Comparison of ENCODE assay signal across 9 mouse cellular contexts in genomic region chr9:98956591-98957381, GRCm38 (mm10). TPM values are rescaled to one million over a fixed set of nuclear protein-coding genes. Genes with fewer than 3 reads are reported as not detected.
DNase-seq lines count a peak whose midpoint lies in the region; ATAC-seq lines count a peak whose summit lies in the region.
"Had no signal": no experiment of that assay in that cellular context is flagged by ENCODE, and none has a peak within 500 bp of the region (broad histone marks: within the 10 kb centered on the region; RNA-seq: fewer than 3 reads in every experiment).

No protein-coding gene starts in this region.

- H3K4me2 ChIP-seq in forebrain, embryonic 15.5 days (replicated peaks), result peak overlapping the region; percentile 67
- H3K4me2 ChIP-seq in intestine, embryonic 16.5 days (ENCODE audit: low read depth, low read length), result peak overlapping the region; percentile 48
- peak overlapping the region; percentile 62 for H3K4me2 ChIP-seq in midbrain, embryonic 15.5 days

- H3K4me3 ChIP-seq in forebrain, embryonic 15.5 days, result peak overlapping the region; percentile 40
- H3K4me3 ChIP-seq in intestine, embryonic 16.5 days (ENCODE audit: low read length), result peak overlapping the region; percentile 46
- H3K4me3 ChIP-seq in midbrain, embryonic 15.5 days, result peak overlapping the region; percentile 39

- no peak overlapping the region for H3K27ac ChIP-seq in forebrain, embryonic 15.5 days (replicated peaks)
- no peak overlapping the region for H3K27ac ChIP-seq in intestine, embryonic 16.5 days (ENCODE audit: low read length)
- H3K27ac ChIP-seq in midbrain, embryonic 15.5 days, result no peak overlapping the region

- peak; percentile 45 for ATAC-seq in forebrain, embryonic 15.5 days (replicated peaks)
- peak; percentile 49 for ATAC-seq in intestine, embryonic 16.5 days
- 0 out of 2 replicates have a peak, but pooled peaks have one; percentile 13 for ATAC-seq in midbrain, embryonic 15.5 days (replicated peaks)

- peaks cover 34% of the 10 kb centered on the region for H3K4me1 ChIP-seq in forebrain, embryonic 15.5 days
- peaks cover 32% of the 10 kb centered on the region for H3K4me1 ChIP-seq in intestine, embryonic 16.5 days (ENCODE audit: control insufficient read depth, insufficient read depth, low read length)
- peaks cover 38% of the 10 kb centered on the region for H3K4me1 ChIP-seq in midbrain, embryonic 15.5 days

- peaks cover 91% of the 10 kb centered on the region for H3K27me3 ChIP-seq in forebrain, embryonic 15.5 days
- H3K27me3 ChIP-seq in intestine, embryonic 16.5 days (replicated peaks; ENCODE audit: control insufficient read depth, insufficient read depth, low read length), result peaks cover 87% of the 10 kb centered on the region
- H3K27me3 ChIP-seq in midbrain, embryonic 15.5 days (replicated peaks), result peaks cover 72% of the 10 kb centered on the region

- H3K9me3 ChIP-seq in forebrain, embryonic 15.5 days, result no peaks in the 10 kb centered on the region
- no peaks in the 10 kb centered on the region for H3K9me3 ChIP-seq in intestine, embryonic 16.5 days (ENCODE audit: control insufficient read depth, low read length)
- no peaks in the 10 kb centered on the region for H3K9me3 ChIP-seq in midbrain, embryonic 15.5 days

- no peaks in the 10 kb centered on the region for H3K36me3 ChIP-seq in forebrain, embryonic 15.5 days
- H3K36me3 ChIP-seq in intestine, embryonic 16.5 days (ENCODE audit: control insufficient read depth, insufficient read depth, low read length), result no peaks in the 10 kb centered on the region
- no peaks in the 10 kb centered on the region for H3K36me3 ChIP-seq in midbrain, embryonic 15.5 days (replicated peaks)

- WGBS in forebrain, embryonic 15.5 days, result under 1% methylated on average over 80 of the region's 80 CpGs
- under 1% methylated on average over 78 of the region's 80 CpGs for WGBS in intestine, embryonic 16.5 days
- under 1% methylated on average over 79 of the region's 80 CpGs for WGBS in midbrain, embryonic 15.5 days

- H3K9ac ChIP-seq in forebrain, embryonic 15.5 days (replicated peaks), result no peak overlapping the region; the same call in 1 of the 2 replicates
- H3K9ac ChIP-seq in intestine, embryonic 16.5 days (ENCODE audit: low read depth, low read length), result no peak overlapping the region
- H3K9ac ChIP-seq in midbrain, embryonic 15.5 days, result no peak overlapping the region; the same call in 1 of the 2 replicates

- DNase-seq in heart, adult 11 months, result peak; percentile 89
- no peak for DNase-seq in heart, adult 8-10 months (ENCODE audit: low spot score)
- peak; percentile 80 for DNase-seq in ZHBTc4 (ENCODE audit: low read depth, low spot score)
- no peak for DNase-seq in frontal cortex, postnatal 14 days (ENCODE audit: low spot score in 2 of 2)
- no peak for DNase-seq in right cerebral cortex, adult 2 months (ENCODE audit: low spot score in 2 of 2)

RNA-seq across cellular contexts. Expression of gene Foxl2, which starts 1.7 kb away (rescaled TPM):
- not detected for total RNA-seq in heart, adult 8-10 months (2022)
- 0.27 and 0.42 TPM in 2 replicates for polyA plus RNA-seq in forebrain, embryonic 15.5 days (2015; fragmentation: Nextera tagmentation; extraction: Ambion mirVana)
- not detected in 2 replicates for polyA plus RNA-seq in intestine, embryonic 16.5 days (2015; fragmentation: Nextera tagmentation; extraction: Ambion mirVana)
- 0.61 and 0.75 TPM in 2 replicates for polyA plus RNA-seq in midbrain, embryonic 15.5 days (2015; fragmentation: Nextera tagmentation; extraction: Ambion mirVana)
- total RNA-seq: hematopoietic stem cell, adult 5-6 weeks had no signal

RNA-seq across cellular contexts. Expression of gene Faim, which starts 29.4 kb away (rescaled TPM):
- 1 to 10 TPM; 3.8 to 5.6 (median 4.3) TPM for total RNA-seq in heart, adult 8-10 months (2022)
- polyA plus RNA-seq in forebrain, embryonic 15.5 days (2015; fragmentation: Nextera tagmentation; extraction: Ambion mirVana), result 94.8 and 101 TPM in 2 replicates
- 34.5 and 36.9 TPM in 2 replicates for polyA plus RNA-seq in intestine, embryonic 16.5 days (2015; fragmentation: Nextera tagmentation; extraction: Ambion mirVana)
- 110 and 115 TPM in 2 replicates for polyA plus RNA-seq in midbrain, embryonic 15.5 days (2015; fragmentation: Nextera tagmentation; extraction: Ambion mirVana)

RNA-seq across cellular contexts. Expression of gene 7420426K07Rik, which starts 53.9 kb away (rescaled TPM):
- not detected for total RNA-seq in heart, adult 8-10 months (2022)
- polyA plus RNA-seq in forebrain, embryonic 15.5 days (2015; fragmentation: Nextera tagmentation; extraction: Ambion mirVana), result not detected in 2 replicates
- polyA plus RNA-seq in intestine, embryonic 16.5 days (2015; fragmentation: Nextera tagmentation; extraction: Ambion mirVana), result not detected in 2 replicates
- not detected in 2 replicates for polyA plus RNA-seq in midbrain, embryonic 15.5 days (2015; fragmentation: Nextera tagmentation; extraction: Ambion mirVana)
- total RNA-seq: hematopoietic stem cell, adult 5-6 weeks had no signal

Comparison
In these comparisons a context has a peak if more than half of its experiments do, and no peak if none do; other contexts are left out.
1. DNase-seq: peak in heart, adult 11 months (single experiment) and ZHBTc4 (single experiment); none in heart, adult 8-10 months (single experiment), frontal cortex, postnatal 14 days (0 of 2) and right cerebral cortex, adult 2 months (0 of 2).
2. Peak in every context shown above with its lines, with median percentiles within 50 percentile points of each other: ATAC-seq, H3K4me2 ChIP-seq and H3K4me3 ChIP-seq.